Mouse (Mus musculus) lung, embryonic 14.5 days (tissue): ENCODE measurements at regions not wholly inside any gene's neighbourhood (a gene's known extent, or its start where the extent isn't known, plus 50 kb on each side); places are given as distances from the start of the nearest gene placed in this dataset.

Experiments
- ATAC-seq: fragments of 200-750 bp; cut with Nextera tagmentation; 2 replicates; pipeline ENCODE4 v1.8.0; 2017; ENCODE audit warnings: mild to moderate bottlenecking, moderate TSS enrichment, moderate library complexity; ENCODE audit not compliant: insufficient read depth
- DNase-seq: peaks from one replicate; pipeline ENCODE4 v3.0.0-alpha.2; 2015
- H3K27ac ChIP-seq: fragments of 300-500 bp; sonication (generic); 2 replicates; pipeline ENCODE4 v1.5.1; 2014; ENCODE audit warnings: low read depth, mild to moderate bottlenecking, moderate library complexity
- H3K27me3 ChIP-seq: fragments of 300-500 bp; sonication (generic); 2 replicates; pipeline ENCODE4 v1.6.1; 2014; ENCODE audit warnings: low read length, control low read depth; ENCODE audit not compliant: insufficient read depth
- H3K36me3 ChIP-seq: fragments of 300-500 bp; sonication (generic); 2 replicates; pipeline ENCODE4 v1.6.1; 2014; ENCODE audit warnings: control low read depth; ENCODE audit not compliant: insufficient read depth
- H3K4me1 ChIP-seq: fragments of 300-500 bp; sonication (generic); 2 replicates; pipeline ENCODE4 v1.6.1; 2014; ENCODE audit warnings: antibody characterized with exemption, control low read depth; ENCODE audit not compliant: insufficient read depth
- H3K4me2 ChIP-seq: fragments of 300-500 bp; sonication (generic); 2 replicates; pipeline ENCODE4 v1.6.1; 2014; ENCODE audit warnings: mild to moderate bottlenecking
- H3K4me3 ChIP-seq: fragments of 300-500 bp; sonication (generic); 2 replicates; pipeline ENCODE4 v1.5.1; 2014; ENCODE audit warnings: low read depth, low read length
- H3K9ac ChIP-seq: fragments of 300-500 bp; sonication (generic); 2 replicates; pipeline ENCODE4 v1.6.1; 2014
- H3K9me3 ChIP-seq: fragments of 300-500 bp; sonication (generic); 2 replicates; pipeline ENCODE4 v1.6.1; 2016; ENCODE audit warnings: low read depth, low read length, control low read depth
- CTCF ChIP-seq: IDR thresholded peaks from 2 replicates; pipeline ENCODE4 v1.5.1; 2016; ENCODE audit warnings: antibody characterized with exemption, low read depth
- WGBS: fragments of 180-500 bp; shearing (Covaris S2); extraction: QIAGEN DNeasy Blood & Tissue Kit; methylation state at CpG from one replicate; pipeline ENCODE4 v1.1.7; 2014; 5-methylcytosine and 5-hydroxymethylcytosine counted together

- 87% methylated on average over 6 of the region's 6 CpGs for WGBS
- H3K9me3 ChIP-seq = no peaks in the 10 kb centered on the region
Measured at GRCm38 (mm10) chr9:25031466-25031865, 57.8 kb upstream of the Gm10181 start.

More at GRCm38 (mm10) chr9:25031466-25031865, 57.8 kb upstream of the Gm10181 start:
- H3K4me3 ChIP-seq = no peak overlapping the region
- H3K4me2 ChIP-seq = no peak overlapping the region
- DNase-seq (no peak), ATAC-seq (no peak)
- no peak overlapping the region for H3K27ac ChIP-seq
- H3K27me3 ChIP-seq = no peaks in the 10 kb centered on the region
- H3K4me1 ChIP-seq = no peaks in the 10 kb centered on the region
- no peak overlapping the region for H3K9ac ChIP-seq
- no peaks in the 10 kb centered on the region for H3K36me3 ChIP-seq
- TF ChIP-seq CTCF = no peak
